Mouse (Mus musculus): ENCODE measurements at regions not wholly inside any gene's neighbourhood (a gene's known extent, or its start where the extent isn't known, plus 50 kb on each side); places are given as distances from the start of the nearest gene placed in this dataset.
A peak's percentile ranks its signal among the peaks of the same experiment; 100 is the strongest.

GRCm38 (mm10) chr15:62099683-62100082, 1176.9 kb upstream of the A1bg start:
- DNase-seq (ENCODE audit: low spot score): no peak

- DNase-seq (ENCODE audit: low spot score): no peak
Observed at GRCm38 (mm10) chr15:62098791-62099660, 1176.2 kb upstream of the A1bg start.

- no peak for DNase-seq (ENCODE audit: low spot score)
Observed at GRCm38 (mm10) chr15:62096778-62097177, 1174.0 kb upstream of the A1bg start.

GRCm38 (mm10) chr15:62095198-62095597, 1172.4 kb upstream of the A1bg start:
- DNase-seq (ENCODE audit: low spot score): no peak

- DNase-seq (ENCODE audit: low spot score): no peak
Observed at GRCm38 (mm10) chr15:62093672-62094071, 1170.9 kb upstream of the A1bg start.

GRCm38 (mm10) chr15:62092671-62093185, 1169.9 kb upstream of the A1bg start:
- DNase-seq (ENCODE audit: low spot score): no peak

GRCm38 (mm10) chr15:62091746-62092659, 1169.2 kb upstream of the A1bg start:
- DNase-seq (ENCODE audit: low spot score): no peak

GRCm38 (mm10) chr15:62091144-62091543, 1168.3 kb upstream of the A1bg start:
- DNase-seq (ENCODE audit: low spot score): no peak

GRCm38 (mm10) chr15:62088341-62088740, 1165.5 kb upstream of the A1bg start:
- no peak for DNase-seq (ENCODE audit: low spot score)

GRCm38 (mm10) chr15:62087755-62088154, 1164.9 kb upstream of the A1bg start:
- no peak for DNase-seq (ENCODE audit: low spot score)

- no peak for DNase-seq (ENCODE audit: low spot score)
Observed at GRCm38 (mm10) chr15:62086037-62086436, 1163.2 kb upstream of the A1bg start.

GRCm38 (mm10) chr15:62083347-62083746, 1160.5 kb upstream of the A1bg start:
- DNase-seq (ENCODE audit: low spot score): no peak

- DNase-seq (ENCODE audit: low spot score): no peak
Observed at GRCm38 (mm10) chr15:62082539-62082938, 1159.7 kb upstream of the A1bg start.

GRCm38 (mm10) chr15:62079155-62080109, 1156.6 kb upstream of the A1bg start:
- DNase-seq (ENCODE audit: low spot score): peak; percentile 86

- no peak for DNase-seq (ENCODE audit: low spot score)
Observed at GRCm38 (mm10) chr15:62076552-62077234, 1153.9 kb upstream of the A1bg start.

- no peak for DNase-seq (ENCODE audit: low spot score)
Observed at GRCm38 (mm10) chr15:62074735-62075134, 1151.9 kb upstream of the A1bg start.

- DNase-seq (ENCODE audit: low spot score): no peak
Observed at GRCm38 (mm10) chr15:62073595-62073994, 1150.8 kb upstream of the A1bg start.

- DNase-seq (ENCODE audit: low spot score): no peak
Observed at GRCm38 (mm10) chr15:62071311-62071710, 1148.5 kb upstream of the A1bg start.

- no peak for DNase-seq (ENCODE audit: low spot score)
Observed at GRCm38 (mm10) chr15:62068422-62069160, 1145.8 kb upstream of the A1bg start.

GRCm38 (mm10) chr15:62064399-62064798, 1141.6 kb upstream of the A1bg start:
- no peak for DNase-seq (ENCODE audit: low spot score)

Data from gastrocnemius, adult 18-20 months (tissue).